In genomic region chr19:5716955-5717354, GRCm38 (mm10) we compare ENCODE assay signal across 12 mouse cellular contexts. TPM values are rescaled to one million over a fixed set of nuclear protein-coding genes. Genes with fewer than 3 reads are reported as not detected.
DNase-seq lines count a peak whose midpoint lies in the region; ATAC-seq lines count a peak whose summit lies in the region.
"Had no signal": no experiment of that assay in that cellular context is flagged by ENCODE, and none has a peak within 500 bp of the region (broad histone marks: within the 10 kb centered on the region; RNA-seq: fewer than 3 reads in every experiment).

No protein-coding gene starts in this region.

- peaks cover 76% of the 10 kb centered on the region for H3K36me3 ChIP-seq in hindbrain, embryonic 10.5 days
- peaks cover 78% of the 10 kb centered on the region for H3K36me3 ChIP-seq in hindbrain, embryonic 14.5 days (replicated peaks; ENCODE audit: control insufficient read depth, insufficient read depth)
- H3K36me3 ChIP-seq in midbrain, embryonic 10.5 days, result peaks cover 87% of the 10 kb centered on the region
- H3K36me3 ChIP-seq in intestine, embryonic 15.5 days, result peaks cover 31% of the 10 kb centered on the region

- peak overlapping the region; percentile 9; the same call in 1 of the 2 replicates for H3K4me3 ChIP-seq in hindbrain, embryonic 10.5 days
- H3K4me3 ChIP-seq in hindbrain, embryonic 14.5 days (replicated peaks; ENCODE audit: low read length), result no peak overlapping the region
- peak overlapping the region; percentile 4; the same call in 1 of the 2 replicates for H3K4me3 ChIP-seq in midbrain, embryonic 10.5 days
- H3K4me3 ChIP-seq in intestine, embryonic 15.5 days (replicated peaks), result no peak overlapping the region

- 66% methylated on average over 10 of the region's 10 CpGs for WGBS in hindbrain, embryonic 10.5 days
- WGBS in hindbrain, embryonic 14.5 days, result 48% methylated on average over 10 of the region's 10 CpGs
- WGBS in midbrain, embryonic 10.5 days, result 60% methylated on average over 10 of the region's 10 CpGs
- WGBS in intestine, embryonic 15.5 days, result 61% methylated on average over 10 of the region's 10 CpGs

- H3K4me1 ChIP-seq in hindbrain, embryonic 10.5 days (replicated peaks), result peaks cover 43% of the 10 kb centered on the region
- H3K4me1 ChIP-seq in hindbrain, embryonic 14.5 days (replicated peaks; ENCODE audit: control insufficient read depth, insufficient read depth, low read length), result peaks cover 14% of the 10 kb centered on the region
- H3K4me1 ChIP-seq in midbrain, embryonic 10.5 days, result peaks cover 37% of the 10 kb centered on the region
- H3K4me1 ChIP-seq in intestine, embryonic 15.5 days (replicated peaks), result peaks cover 24% of the 10 kb centered on the region

- peaks cover 16% of the 10 kb centered on the region; the same call in 1 of the 2 replicates for H3K27me3 ChIP-seq in hindbrain, embryonic 10.5 days (ENCODE audit: insufficient read depth, poor library complexity, severe bottlenecking)
- H3K27me3 ChIP-seq in hindbrain, embryonic 14.5 days (ENCODE audit: control insufficient read depth, insufficient read depth, low read length), result no peaks in the 10 kb centered on the region
- H3K27me3 ChIP-seq in midbrain, embryonic 10.5 days (ENCODE audit: low read depth, poor library complexity, severe bottlenecking), result peaks cover 23% of the 10 kb centered on the region
- no peaks in the 10 kb centered on the region for H3K27me3 ChIP-seq in intestine, embryonic 15.5 days (replicated peaks)

- H3K9ac ChIP-seq in hindbrain, embryonic 14.5 days, result no peak overlapping the region
- H3K9ac ChIP-seq in intestine, embryonic 15.5 days, result no peak overlapping the region

- ATAC-seq in hindbrain, embryonic 14.5 days (ENCODE audit: low FRiP score), result no peak
- no peak for ATAC-seq in intestine, embryonic 15.5 days

- H3K4me2 ChIP-seq in hindbrain, embryonic 14.5 days (replicated peaks), result no peak overlapping the region
- H3K4me2 ChIP-seq in intestine, embryonic 15.5 days (replicated peaks), result no peak overlapping the region

- no peaks in the 10 kb centered on the region for H3K9me3 ChIP-seq in hindbrain, embryonic 10.5 days
- no peaks in the 10 kb centered on the region for H3K9me3 ChIP-seq in hindbrain, embryonic 14.5 days (ENCODE audit: control insufficient read depth, low read length)
- no peaks in the 10 kb centered on the region for H3K9me3 ChIP-seq in midbrain, embryonic 10.5 days (replicated peaks)
- no peaks in the 10 kb centered on the region for H3K9me3 ChIP-seq in intestine, embryonic 15.5 days

- H3K27ac ChIP-seq in hindbrain, embryonic 10.5 days, result no peak overlapping the region
- no peak overlapping the region for H3K27ac ChIP-seq in hindbrain, embryonic 14.5 days
- no peak overlapping the region for H3K27ac ChIP-seq in midbrain, embryonic 10.5 days (replicated peaks)
- H3K27ac ChIP-seq in intestine, embryonic 15.5 days, result no peak overlapping the region

- DNase-seq in adrenal gland, postnatal 10 days, result peak; percentile 49
- DNase-seq in adrenal gland, adult 18-20 months (ENCODE audit: low spot score in 2 of 2), result no peak
- no peak for DNase-seq in hindbrain, embryonic 10.5 days (ENCODE audit: low spot score)
- DNase-seq in hindbrain, embryonic 14.5 days (ENCODE audit: low spot score), result no peak
- DNase-seq in 416B (ENCODE audit: low read depth), result peak; percentile 64
- DNase-seq in midbrain, embryonic 10.5 days (ENCODE audit: low spot score), result no peak
- DNase-seq in ovary, postnatal 14 days (ENCODE audit: low spot score), result no peak
- DNase-seq: gastrocnemius, postnatal 36 days; kidney, adult 18-20 months had no signal

RNA-seq across cellular contexts. Expression of gene Ehbp1l1, which starts 9.2 kb away (rescaled TPM):
- 10 to 100 TPM; 29.8 to 48.9 TPM for total RNA-seq in adrenal gland, postnatal 10 days (2021)
- total RNA-seq in adrenal gland, adult 18-20 months (2021), result 10 to 100 TPM; 33.5 to 45.6 TPM
- polyA plus RNA-seq in hindbrain, embryonic 10.5 days (2016; fragmentation: Nextera tagmentation; extraction: Ambion mirVana), result 9.7 and 10.1 TPM in 2 replicates
- polyA plus RNA-seq in hindbrain, embryonic 14.5 days (2014; fragmentation: Nextera tagmentation; extraction: Ambion mirVana), result 9.2 and 12.5 TPM in 2 replicates
- 9.3 and 9.5 TPM in 2 replicates for polyA plus RNA-seq in midbrain, embryonic 10.5 days (2016; fragmentation: Nextera tagmentation; extraction: Ambion mirVana)
- polyA plus RNA-seq in intestine, embryonic 15.5 days (2015; fragmentation: Nextera tagmentation; extraction: Ambion mirVana), result 38.6 and 40.1 TPM in 2 replicates

RNA-seq across cellular contexts. Expression of gene Fam89b, which starts 12.5 kb away (rescaled TPM):
- 10 to 100 TPM; 47.0 to 59.8 TPM for total RNA-seq in adrenal gland, postnatal 10 days (2021)
- 10 to 100 TPM; 42.9 to 61.5 TPM for total RNA-seq in adrenal gland, adult 18-20 months (2021)
- polyA plus RNA-seq in hindbrain, embryonic 10.5 days (2016; fragmentation: Nextera tagmentation; extraction: Ambion mirVana), result 149 and 192 TPM in 2 replicates
- 140 and 144 TPM in 2 replicates for polyA plus RNA-seq in hindbrain, embryonic 14.5 days (2014; fragmentation: Nextera tagmentation; extraction: Ambion mirVana)
- polyA plus RNA-seq in midbrain, embryonic 10.5 days (2016; fragmentation: Nextera tagmentation; extraction: Ambion mirVana), result 141 and 160 TPM in 2 replicates
- 68.7 and 69.6 TPM in 2 replicates for polyA plus RNA-seq in intestine, embryonic 15.5 days (2015; fragmentation: Nextera tagmentation; extraction: Ambion mirVana)

RNA-seq across cellular contexts. Expression of gene Kcnk7, which starts 12.8 kb away (rescaled TPM):
- total RNA-seq in adrenal gland, postnatal 10 days (2021), result not detected
- total RNA-seq in adrenal gland, adult 18-20 months (2021), result not detected
- polyA plus RNA-seq in hindbrain, embryonic 10.5 days (2016; fragmentation: Nextera tagmentation; extraction: Ambion mirVana), result 0.16 and 0.21 TPM in 2 replicates
- polyA plus RNA-seq in hindbrain, embryonic 14.5 days (2014; fragmentation: Nextera tagmentation; extraction: Ambion mirVana), result 0.36 TPM in 1 of 2 replicates, not detected in the other
- polyA plus RNA-seq in midbrain, embryonic 10.5 days (2016; fragmentation: Nextera tagmentation; extraction: Ambion mirVana), result 0.20 TPM in 1 of 2 replicates, not detected in the other
- 0.29 and 0.43 TPM in 2 replicates for polyA plus RNA-seq in intestine, embryonic 15.5 days (2015; fragmentation: Nextera tagmentation; extraction: Ambion mirVana)
- total RNA-seq: gastrocnemius, postnatal 36 days; layer of hippocampus, postnatal 10 days; left cerebral cortex, postnatal 4 days had no signal

RNA-seq across cellular contexts. Expression of gene Ltbp3, which starts 23.7 kb away (rescaled TPM):
- total RNA-seq in adrenal gland, postnatal 10 days (2021), result 100 to 1,000 TPM; 185 to 250 TPM
- total RNA-seq in adrenal gland, adult 18-20 months (2021), result 100 to 1,000 TPM; 241 to 252 TPM
- 2.7 and 6.9 TPM in 2 replicates for polyA plus RNA-seq in hindbrain, embryonic 10.5 days (2016; fragmentation: Nextera tagmentation; extraction: Ambion mirVana)
- 13.8 and 15.8 TPM in 2 replicates for polyA plus RNA-seq in hindbrain, embryonic 14.5 days (2014; fragmentation: Nextera tagmentation; extraction: Ambion mirVana)
- polyA plus RNA-seq in midbrain, embryonic 10.5 days (2016; fragmentation: Nextera tagmentation; extraction: Ambion mirVana), result 2.9 and 3.1 TPM in 2 replicates
- 20.7 and 21.7 TPM in 2 replicates for polyA plus RNA-seq in intestine, embryonic 15.5 days (2015; fragmentation: Nextera tagmentation; extraction: Ambion mirVana)

RNA-seq across cellular contexts. Expression of gene Pcnx3, which starts 28.2 kb away (rescaled TPM):
- 10 to 100 TPM; 54.8 to 85.4 TPM for total RNA-seq in adrenal gland, postnatal 10 days (2021)
- total RNA-seq in adrenal gland, adult 18-20 months (2021), result 100 to 1,000 TPM in 1 of 2 experiments, 10 to 100 TPM in 1; 84.6 to 103 TPM
- 27.3 and 30.8 TPM in 2 replicates for polyA plus RNA-seq in hindbrain, embryonic 10.5 days (2016; fragmentation: Nextera tagmentation; extraction: Ambion mirVana)
- polyA plus RNA-seq in hindbrain, embryonic 14.5 days (2014; fragmentation: Nextera tagmentation; extraction: Ambion mirVana), result 28.3 and 32.1 TPM in 2 replicates
- 22.8 and 25.6 TPM in 2 replicates for polyA plus RNA-seq in midbrain, embryonic 10.5 days (2016; fragmentation: Nextera tagmentation; extraction: Ambion mirVana)
- 16.3 and 16.8 TPM in 2 replicates for polyA plus RNA-seq in intestine, embryonic 15.5 days (2015; fragmentation: Nextera tagmentation; extraction: Ambion mirVana)

Comparison
In these comparisons a context has a peak if more than half of its experiments do, and no peak if none do; other contexts are left out.
1. DNase-seq: peak in adrenal gland, postnatal 10 days (single experiment) and 416B (single experiment); none in adrenal gland, adult 18-20 months (0 of 2), hindbrain, embryonic 10.5 days (single experiment), hindbrain, embryonic 14.5 days (single experiment), midbrain, embryonic 10.5 days (single experiment) and ovary, postnatal 14 days (single experiment).
2. H3K4me3 ChIP-seq: peak in hindbrain, embryonic 10.5 days (single experiment) and midbrain, embryonic 10.5 days (single experiment); none in hindbrain, embryonic 14.5 days (single experiment) and intestine, embryonic 15.5 days (single experiment).